Mouse (Mus musculus) megakaryocyte, adult 5-6 weeks (primary cell): Measurements from ENCODE around the gene Erc1. TPM values are rescaled to one million over a fixed set of nuclear protein-coding genes. Genes with fewer than 3 reads are reported as not detected.

Source experiments
- ATAC-seq: 2 replicates; pipeline ENCODE4 v1.8.0; 2016; ENCODE audit warnings: mild to moderate bottlenecking, inconsistent platforms; ENCODE audit not compliant: poor library complexity, severe bottlenecking
- total RNA-seq, 2 experiments: library from RNA; stranded (forward) in 1 of 2; stranded (reverse) in 1 of 2; fragments of 153-499, 151-499 nt in 1 of 2; fragments of 221-1000, 200-1000 nt in 1 of 2; gene quantifications; 2 replicates each; pipeline versions ENCODE4 v1.2.3 to v1.2.4; 2015 to 2017

Gene Erc1
- total RNA-seq, 2 experiments from 2014 or later = 1.0 to 2.1 TPM

- ATAC-seq = no peak
Observed at GRCm38 (mm10) chr6:119533170-119533709, 314.7 kb downstream of the Erc1 start.

- ATAC-seq = no peak
Observed at GRCm38 (mm10) chr6:119529659-119530058, 318.3 kb downstream of the Erc1 start.

DNA sequence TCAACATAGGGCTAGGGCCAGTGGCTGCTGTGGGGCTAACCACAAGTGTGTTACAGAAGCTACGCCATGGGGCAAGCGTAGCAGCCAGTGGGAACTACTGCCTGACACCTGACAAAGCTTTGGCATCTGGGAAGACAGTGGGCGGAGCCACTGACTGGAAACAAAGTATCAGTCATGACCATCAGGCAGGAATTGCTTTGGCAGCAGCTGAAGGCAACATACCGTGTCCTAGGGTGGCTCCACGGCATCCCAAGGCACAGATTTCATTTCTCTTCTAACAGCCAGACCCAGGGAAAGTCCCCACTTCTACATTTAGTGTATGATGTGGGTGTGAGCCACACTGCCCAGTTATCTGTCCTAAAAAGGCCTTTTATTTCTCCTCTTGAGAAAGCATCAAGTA lies 321.5 kb downstream of the Erc1 start:
- no peak for ATAC-seq

DNA sequence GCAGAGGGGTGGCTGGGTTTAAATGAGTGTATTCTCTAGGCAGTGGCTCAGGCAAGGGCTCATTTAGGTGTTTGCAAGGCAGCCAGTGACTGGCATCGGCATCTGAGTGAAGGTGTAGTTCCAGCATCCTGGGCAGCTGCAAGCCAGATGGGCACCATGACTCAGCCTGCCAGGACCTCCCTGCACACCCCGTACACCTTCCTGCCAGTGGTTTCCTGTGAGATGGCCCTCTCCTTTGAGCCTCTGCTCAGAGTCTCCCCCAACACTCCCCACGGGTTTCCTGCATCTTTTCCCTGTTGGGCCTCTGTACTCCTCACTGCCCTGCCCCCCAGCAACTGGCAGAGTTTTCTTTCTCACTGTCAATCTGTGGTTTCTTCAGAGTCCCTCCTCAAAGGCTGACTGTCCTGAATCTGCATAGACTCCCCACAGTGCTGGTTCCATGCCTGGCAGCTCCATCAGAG lies 326.0 kb downstream of the Erc1 start:
- peak; percentile 62 for ATAC-seq

GRCm38 (mm10) chr6:119521482-119521900 lies 326.5 kb downstream of the Erc1 start:
- ATAC-seq = no peak

Other genes with a start within 250 kb of the Erc1 start
- 19.2 and 19.9 TPM in 2 replicates for gene Rad52, start 54.5 kb upstream of the Erc1 start, total RNA-seq (2015)
- gene Rad52, start 54.5 kb upstream of the Erc1 start, total RNA-seq (2017) = 12.4 and 13.2 TPM in 2 replicates
- 247 and 264 TPM in 2 replicates for gene Wnk1, start 190.5 kb upstream of the Erc1 start, total RNA-seq (2015)
- gene Wnk1, start 190.5 kb upstream of the Erc1 start, total RNA-seq (2017) = 206 and 218 TPM in 2 replicates
- not detected in 2 replicates for gene Ninj2, start 245.2 kb upstream of the Erc1 start, total RNA-seq (2015)
- gene Ninj2, start 245.2 kb upstream of the Erc1 start, total RNA-seq (2017) = not detected in 2 replicates